Mouse (Mus musculus) thymus, postnatal 10 days (tissue): ENCODE data around the gene Olfr279.

ENCODE experiments used
- DNase-seq, 2 experiments: peaks; one replicate each; pipeline ENCODE4 v3.0.0; 2021; ENCODE audit warnings: low spot score in 2 of 2

Gene Olfr279

DNA sequence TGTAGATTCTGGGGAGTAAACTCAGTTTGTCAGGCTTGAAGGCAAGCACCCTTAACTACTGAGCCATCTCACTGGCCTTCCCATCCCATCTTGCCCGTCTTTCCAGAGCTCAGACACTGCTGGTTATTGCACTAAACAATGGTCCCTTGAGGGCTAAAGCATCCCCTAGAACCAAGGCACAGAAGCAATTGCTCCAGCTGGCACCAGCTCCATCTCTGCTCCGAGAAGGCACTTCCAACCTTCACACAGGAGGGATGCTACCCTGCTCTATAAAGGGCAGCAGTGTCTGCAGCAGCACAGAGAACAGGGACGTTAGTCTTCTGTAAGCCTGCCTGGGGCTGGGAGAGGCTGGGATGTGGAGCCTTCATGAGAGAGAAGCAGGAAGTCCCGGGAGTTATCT is at the start of gene Olfr279:
Olfr279 (plus strand) TSS at position 301 of the 400 bp plus-strand sequence.
- DNase-seq: no peak

- no peak for DNase-seq
Measured at GRCm38 (mm10) chr15:98444561-98444960, 47.6 kb upstream of the Olfr279 start.

GRCm38 (mm10) chr15:98448521-98448920 is 43.7 kb upstream of the Olfr279 start:
- no peak for DNase-seq

GRCm38 (mm10) chr15:98452288-98452687 is 39.9 kb upstream of the Olfr279 start, which contains the start of gene Olfr281:
TSS of gene Olfr281 (plus strand) at chr15:98452588.
- DNase-seq: no peak

- DNase-seq: no peak
Measured at GRCm38 (mm10) chr15:98469596-98469995, 22.6 kb upstream of the Olfr279 start, which contains the start of gene OR5BS1P. TSS of gene OR5BS1P (plus strand) at chr15:98469896.

GRCm38 (mm10) chr15:98471539-98471938 is 20.7 kb upstream of the Olfr279 start:
- DNase-seq: no peak

GRCm38 (mm10) chr15:98474958-98475357 is 17.2 kb upstream of the Olfr279 start:
- DNase-seq: no peak

- DNase-seq: peak in 1 of 2 experiments; percentile 65
Measured at GRCm38 (mm10) chr15:98475382-98475781, 16.8 kb upstream of the Olfr279 start.

DNA sequence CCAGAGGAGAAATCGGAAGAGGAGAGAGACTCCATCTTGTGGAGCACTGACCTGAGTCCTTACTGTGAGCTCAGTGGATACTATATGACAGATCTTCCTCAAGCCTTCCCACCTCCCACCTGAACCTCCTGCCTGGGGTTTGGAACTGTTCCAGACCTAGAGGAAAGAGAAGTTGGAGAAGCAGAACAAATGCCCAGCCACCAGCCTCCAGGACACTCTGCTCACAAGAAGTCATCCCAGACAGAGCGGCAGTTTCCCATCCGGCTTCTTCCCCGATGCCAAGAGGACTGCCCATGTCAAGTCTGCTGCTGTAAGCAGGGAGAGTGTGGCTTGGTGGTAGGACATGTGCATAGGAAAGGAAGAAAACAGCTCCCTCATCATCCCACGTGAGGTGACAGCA is 15.9 kb upstream of the Olfr279 start:
- DNase-seq: no peak

- DNase-seq: no peak
Measured at GRCm38 (mm10) chr15:98479568-98480102, 12.6 kb upstream of the Olfr279 start.

DNA sequence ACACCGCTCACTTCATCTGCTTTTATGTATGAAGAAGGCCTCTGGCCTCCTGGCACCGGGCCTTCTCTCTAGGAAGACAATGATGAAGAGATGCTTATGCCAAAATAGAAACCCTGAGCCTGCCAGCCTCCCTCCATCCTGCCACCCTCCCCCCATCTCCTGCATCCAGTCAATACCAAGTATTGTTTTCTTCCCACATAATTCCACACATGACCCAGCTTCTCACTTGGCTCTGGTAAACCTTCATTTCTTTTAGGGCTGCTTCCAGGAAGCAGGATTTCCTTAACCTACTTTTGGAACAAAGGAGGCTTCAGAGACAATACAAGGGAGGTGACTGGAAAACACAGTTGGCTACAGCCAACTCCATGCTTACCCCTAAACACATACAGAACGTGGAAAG is 9.5 kb upstream of the Olfr279 start, which contains the start of gene Lalba:
Lalba (minus strand) TSS at position 21 of the 400 bp plus-strand sequence.
- DNase-seq: no peak

- no peak for DNase-seq
Measured at GRCm38 (mm10) chr15:98483907-98484886, 8.0 kb upstream of the Olfr279 start.

DNA sequence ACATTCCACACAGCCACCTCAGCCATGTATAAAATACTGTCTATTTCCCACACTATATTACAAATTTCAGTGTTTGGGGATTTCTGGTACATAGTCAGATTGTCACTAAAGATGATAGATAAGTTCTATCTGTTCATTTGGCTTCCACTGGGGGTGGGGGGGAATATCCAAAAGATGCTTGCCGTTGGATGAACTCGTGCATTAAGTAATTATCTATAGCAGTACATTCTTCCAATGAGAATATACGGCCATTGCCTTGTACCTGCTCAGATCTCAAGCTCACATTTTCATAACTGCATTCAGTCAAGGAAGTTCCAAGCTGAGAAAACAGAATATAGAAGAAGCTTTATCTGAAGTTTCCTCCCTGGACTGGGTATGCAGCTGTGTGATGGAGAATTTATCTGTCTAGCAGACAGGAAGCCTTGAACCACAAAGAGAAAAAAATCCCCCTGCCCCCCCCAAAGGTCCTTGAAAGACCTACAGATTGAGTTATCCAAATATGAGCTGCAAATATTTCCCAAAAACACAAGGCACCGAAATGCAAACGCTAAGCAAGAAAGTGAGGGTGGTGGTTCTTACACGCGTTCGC is 5.7 kb upstream of the Olfr279 start:
- DNase-seq: no peak

DNA sequence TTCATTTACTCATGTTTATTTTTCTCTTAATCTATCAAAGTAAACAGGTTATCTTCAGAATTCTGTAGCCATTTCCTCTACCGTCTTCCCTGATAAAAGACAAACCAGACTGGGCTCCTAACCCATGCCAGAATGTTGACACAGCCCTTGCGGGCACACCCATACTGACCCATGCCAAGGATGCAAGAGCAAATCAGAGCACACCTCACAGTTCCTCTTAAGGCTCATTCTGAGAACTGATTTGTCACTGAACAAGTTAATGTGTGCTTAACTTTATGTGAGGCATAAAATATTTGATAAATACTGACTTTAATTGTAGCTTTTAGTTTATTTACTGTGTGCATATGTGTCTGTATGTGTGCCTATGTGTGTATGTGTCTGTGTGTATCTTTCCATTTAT is 870 bp upstream of the Olfr279 start:
- no peak for DNase-seq

GRCm38 (mm10) chr15:98497631-98498030 is 5.4 kb downstream of the Olfr279 start:
- DNase-seq: no peak

DNA sequence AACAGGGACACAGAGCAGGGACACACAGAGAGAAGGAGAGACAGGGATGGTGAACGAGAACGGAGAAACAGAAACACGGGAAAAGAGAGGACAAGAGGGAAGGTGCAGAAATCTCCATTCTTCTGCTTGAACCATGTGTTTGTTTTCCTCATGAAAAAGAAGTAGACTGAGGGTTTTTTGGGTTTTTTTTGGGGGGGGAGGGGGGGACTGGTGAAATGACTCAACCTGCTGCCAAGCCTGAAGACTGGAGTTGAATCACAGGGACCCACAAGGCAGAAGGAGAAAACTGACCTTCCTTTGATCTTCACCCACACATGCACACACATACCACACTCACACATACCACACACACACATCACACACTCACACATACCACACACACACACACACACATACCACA is 11.1 kb downstream of the Olfr279 start:
- DNase-seq: no peak

- peak; percentile 66 to 86 for DNase-seq
Measured at GRCm38 (mm10) chr15:98504514-98504913, 12.3 kb downstream of the Olfr279 start.

DNA sequence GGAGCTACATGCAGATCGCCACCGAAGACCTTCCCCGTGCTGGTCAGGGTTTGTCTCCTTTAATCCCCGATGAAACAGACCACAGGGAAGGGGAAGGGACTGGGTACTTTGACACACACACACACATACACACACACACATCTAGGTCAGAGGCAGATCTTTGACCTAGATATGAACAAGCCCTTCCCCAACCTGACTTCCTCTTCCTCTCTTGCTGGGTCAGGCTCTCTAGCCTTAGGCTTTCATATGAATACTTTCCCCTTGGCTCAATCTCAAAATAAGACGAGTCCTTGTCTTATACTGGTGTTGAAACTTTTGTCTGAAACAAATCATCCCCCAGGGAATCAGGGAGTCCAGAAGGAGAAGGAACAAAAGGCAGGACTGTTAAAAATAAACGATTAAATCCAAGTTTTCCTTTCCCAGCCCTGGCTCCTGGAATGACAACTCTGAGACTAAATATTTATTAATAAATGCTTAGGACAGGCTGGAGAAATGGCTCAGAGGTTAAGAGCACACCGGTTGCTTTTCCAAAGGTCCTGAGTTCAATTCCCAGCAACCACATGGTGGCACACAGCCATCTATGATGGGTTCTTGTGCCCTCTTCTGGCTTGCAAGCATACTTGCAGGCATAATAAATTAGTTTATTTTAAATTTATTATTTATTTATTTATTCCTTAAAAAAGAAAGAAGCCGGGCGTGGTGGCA is 14.2 kb downstream of the Olfr279 start:
- peak; percentile 30 to 40 for DNase-seq

DNA sequence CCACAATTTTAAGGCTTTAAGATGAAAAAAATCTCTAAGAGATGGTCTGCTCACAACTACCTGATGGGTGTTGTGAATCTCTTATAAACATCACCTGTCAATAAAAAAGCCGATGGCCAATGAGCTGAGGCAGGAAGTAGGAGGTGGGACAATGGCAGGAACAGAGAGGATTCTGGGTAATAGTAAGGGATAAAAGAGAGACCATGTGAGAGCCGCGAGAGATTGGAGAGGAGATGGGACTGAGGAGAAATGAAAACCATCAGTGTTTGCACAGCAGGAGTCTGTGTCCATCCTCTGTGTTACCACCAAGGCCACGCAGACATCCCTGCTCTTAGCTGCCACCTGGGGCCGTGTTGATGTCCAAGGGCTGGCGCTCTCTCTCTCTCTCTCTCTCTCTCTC is 15.1 kb downstream of the Olfr279 start:
- DNase-seq: no peak

- DNase-seq: no peak
Measured at GRCm38 (mm10) chr15:98509387-98509786, 17.2 kb downstream of the Olfr279 start.

- DNase-seq: peak; percentile 75 to 90
Measured at GRCm38 (mm10) chr15:98510438-98511385, 18.5 kb downstream of the Olfr279 start.
